19 mouse cellular contexts compared by ENCODE assay signal in genomic region chr10:53060745-53061144, GRCm38 (mm10).
A peak's percentile ranks its signal among the peaks of the same experiment; 100 is the strongest.
DNase-seq lines count a peak whose midpoint lies in the region; ATAC-seq lines count a peak whose summit lies in the region.
"Had no signal": no experiment of that assay in that cellular context is flagged by ENCODE, and none has a peak within 500 bp of the region (broad histone marks: within the 10 kb centered on the region; RNA-seq: fewer than 3 reads in every experiment).

No protein-coding gene starts in this region.

- no peak for DNase-seq in frontal cortex, postnatal 14 days (ENCODE audit: low spot score in 2 of 2)
- peak; percentile 37 to 60 for DNase-seq in layer of hippocampus, adult 18-20 months (ENCODE audit: low spot score in 2 of 2)
- no peak for DNase-seq in layer of hippocampus, postnatal 25 days (ENCODE audit: extremely low spot score in 1 of 2, low spot score in 1 of 2)
- peak; percentile 9 for DNase-seq in right cerebral cortex, postnatal 25 days
- DNase-seq in right cerebral cortex, postnatal 14 days = no peak
- peak; percentile 55 for DNase-seq in telencephalon, adult 2 months (ENCODE audit: low read depth, low spot score)
- DNase-seq in gastrocnemius, adult 18-20 months (ENCODE audit: low spot score) = no peak
- DNase-seq: adrenal gland, adult 8-10 months; adrenal gland, postnatal 36 days; B cell, adult 2 months; cerebellum, adult 11 months; cerebellum, adult 9-10 months; cerebellum, postnatal 36 days; gastrocnemius, postnatal 14 days; heart, postnatal 36 days had no signal

- ATAC-seq in frontal cortex, adult (ENCODE audit: low TSS enrichment) = peak; percentile 92
- ATAC-seq: CD4-positive, CD25-positive, alpha-beta regulatory T cell, adult 4 months; forebrain, embryonic 16.5 days; hindbrain, postnatal 0 days had no signal

Comparison
In these comparisons a context has a peak if more than half of its experiments do, and no peak if none do; other contexts are left out.
1. DNase-seq: peak in layer of hippocampus, adult 18-20 months (2 of 2), right cerebral cortex, postnatal 25 days (single experiment) and telencephalon, adult 2 months (single experiment); none in frontal cortex, postnatal 14 days (0 of 2), layer of hippocampus, postnatal 25 days (0 of 2), right cerebral cortex, postnatal 14 days (single experiment) and gastrocnemius, adult 18-20 months (single experiment).